Mouse (Mus musculus) CH12.LX (cell line): ENCODE data around the gene BC017158. TPM values are rescaled to one million over a fixed set of nuclear protein-coding genes. Genes with fewer than 3 reads are reported as not detected.
A peak's percentile ranks its signal among the peaks of the same experiment; 100 is the strongest.

Experiments
- DNase-seq: peaks from one replicate; pipeline ENCODE4 v3.0.0-alpha.2; 2013; ENCODE audit errors: extremely low read depth
- H3K27ac ChIP-seq: 2 replicates; pipeline ENCODE4 v1.5.1; 2012; ENCODE audit warnings: low read depth, mild to moderate bottlenecking, control low read depth, moderate library complexity; ENCODE audit not compliant: insufficient read depth
- H3K27me3 ChIP-seq: replicated peaks from 2 replicates; pipeline ENCODE3; 2012; ENCODE audit warnings: inconsistent platforms
- H3K36me3 ChIP-seq, 2 experiments: replicated peaks in 1 of 2; 2 replicates each; pipeline versions ENCODE3 to v1.6.1; 2012; ENCODE audit warnings: inconsistent platforms in 1 of 2, low read length in 1 of 2, mild to moderate bottlenecking in 1 of 2, mixed read lengths in 1 of 2, moderate library complexity in 1 of 2; ENCODE audit not compliant: control insufficient read depth in 1 of 2, insufficient read depth in 1 of 2
- H3K4me1 ChIP-seq, 2 experiments: 2 replicates each; pipeline ENCODE4 v1.6.1; 2012; ENCODE audit warnings: inconsistent platforms in 1 of 2, moderate library complexity in 1 of 2; ENCODE audit not compliant: insufficient read depth in 2 of 2, control insufficient read depth in 1 of 2
- H3K4me2 ChIP-seq: 2 replicates; pipeline ENCODE4 v1.6.1; 2012; ENCODE audit warnings: low read depth, mild to moderate bottlenecking, control low read depth; ENCODE audit not compliant: poor library complexity, insufficient read depth, severe bottlenecking
- H3K4me3 ChIP-seq, 3 experiments: fragments of 150-350 bp in 1 of 3; sonication (generic) in 1 of 3; replicated peaks in 1 of 3; 2 replicates each; pipeline versions ENCODE3 to v1.5.1; 2011 to 2012; ENCODE audit warnings: low read depth in 2 of 3, low read length in 2 of 3, mild to moderate bottlenecking in 2 of 3, moderate library complexity in 2 of 3, control low read depth in 1 of 3, improper control_type of control experiment in 1 of 3, inconsistent platforms in 1 of 3, mixed read lengths in 1 of 3; ENCODE audit not compliant: poor library complexity in 1 of 3
- H3K79me2 ChIP-seq: replicated peaks from 2 replicates; pipeline ENCODE4 v1.6.1; 2012; ENCODE audit warnings: mild to moderate bottlenecking, moderate library complexity; ENCODE audit not compliant: control insufficient read depth, poor library complexity, insufficient read depth, severe bottlenecking; ENCODE audit errors: extremely low read depth
- H3K9ac ChIP-seq: 2 replicates; pipeline ENCODE4 v1.6.1; 2012; ENCODE audit warnings: low read depth, mild to moderate bottlenecking, control low read depth, moderate library complexity; ENCODE audit not compliant: insufficient read depth
- H3K9me3 ChIP-seq: replicated peaks from 2 replicates; pipeline ENCODE3; 2012; ENCODE audit warnings: low read length, inconsistent platforms, mixed read lengths
- BHLHE40 ChIP-seq: IDR thresholded peaks from 2 replicates; pipeline ENCODE4 v1.6.1; 2011; ENCODE audit warnings: mild to moderate bottlenecking, low read depth, low read length, improper control_type of control experiment
- CHD1 ChIP-seq: IDR thresholded peaks from 2 replicates; pipeline ENCODE4 v1.6.1; 2012; ENCODE audit warnings: low read depth, low read length, improper control_type of control experiment, inconsistent platforms
- CTCF ChIP-seq, 2 experiments: IDR thresholded peaks in 1 of 2; conservative IDR thresholded peaks in 1 of 2; 2 replicates each; pipeline ENCODE4 v1.5.1; 2011 to 2012; ENCODE audit warnings: low read depth in 2 of 2, low read length in 2 of 2, improper control_type of control experiment in 1 of 2, inconsistent platforms in 1 of 2, mild to moderate bottlenecking in 1 of 2, moderate library complexity in 1 of 2
- ELF1 ChIP-seq: IDR thresholded peaks from 2 replicates; pipeline ENCODE4 v1.6.1; 2014; ENCODE audit warnings: low read depth, mild to moderate bottlenecking, inconsistent platforms, low read length, improper control_type of control experiment
- EP300 ChIP-seq: IDR thresholded peaks from 2 replicates; pipeline ENCODE4 v1.6.1; 2011; ENCODE audit warnings: low read length, improper control_type of control experiment
- GABPA ChIP-seq: IDR thresholded peaks from 2 replicates; pipeline ENCODE4 v1.6.1; 2012; ENCODE audit warnings: low read depth, low read length, improper control_type of control experiment, inconsistent platforms; ENCODE audit not compliant: insufficient replicate concordance
- IRF4 ChIP-seq: IDR thresholded peaks from 2 replicates; pipeline ENCODE4 v1.6.1; 2014; ENCODE audit warnings: low read depth, mild to moderate bottlenecking, inconsistent platforms, low read length, improper control_type of control experiment
- JUN ChIP-seq: IDR thresholded peaks from 2 replicates; pipeline ENCODE4 v1.6.1; 2011; ENCODE audit warnings: low read depth, mild to moderate bottlenecking, low read length, improper control_type of control experiment, moderate library complexity; ENCODE audit not compliant: insufficient read depth
- JUND ChIP-seq: conservative IDR thresholded peaks from 2 replicates; pipeline ENCODE4 v1.6.1; 2011; ENCODE audit warnings: low read depth, low read length, improper control_type of control experiment
- KAT2A ChIP-seq: IDR thresholded peaks from 2 replicates; pipeline ENCODE4 v1.6.1; 2012; ENCODE audit warnings: low read length, improper control_type of control experiment, inconsistent platforms; ENCODE audit not compliant: insufficient replicate concordance
- MAFK ChIP-seq: IDR thresholded peaks from 2 replicates; pipeline ENCODE4 v1.6.1; 2011; ENCODE audit warnings: low read length, improper control_type of control experiment; ENCODE audit not compliant: insufficient replicate concordance
- MAX ChIP-seq: IDR thresholded peaks from 2 replicates; pipeline ENCODE4 v1.6.1; 2011; ENCODE audit warnings: low read length, improper control_type of control experiment
- MYC ChIP-seq: IDR thresholded peaks from 2 replicates; pipeline ENCODE4 v1.6.1; 2011; ENCODE audit warnings: low read depth, mild to moderate bottlenecking, improper control_type of control experiment, low read length
- NELFE ChIP-seq: IDR thresholded peaks from 2 replicates; pipeline ENCODE4 v1.6.1; 2011; ENCODE audit warnings: low read depth, low read length, improper control_type of control experiment
- PAX5 ChIP-seq: IDR thresholded peaks from 2 replicates; pipeline ENCODE4 v1.6.1; 2012; ENCODE audit warnings: low read length, inconsistent platforms, mixed read lengths
- POLR2A ChIP-seq: IDR thresholded peaks from 2 replicates; pipeline ENCODE4 v1.6.1; 2011; ENCODE audit warnings: low read depth, mild to moderate bottlenecking, improper control_type of control experiment, low read length
- RAD21 ChIP-seq: IDR thresholded peaks from 2 replicates; pipeline ENCODE4 v1.6.1; 2011; ENCODE audit warnings: low read depth, mild to moderate bottlenecking, low read length, improper control_type of control experiment, moderate library complexity
- SMC3 ChIP-seq: IDR thresholded peaks from 2 replicates; pipeline ENCODE4 v1.6.1; 2011; ENCODE audit warnings: low read depth, low read length, improper control_type of control experiment
- TCF12 ChIP-seq: IDR thresholded peaks from 2 replicates; pipeline ENCODE4 v1.6.1; 2014; ENCODE audit warnings: low read depth, mild to moderate bottlenecking, inconsistent platforms, low read length, improper control_type of control experiment
- USF2 ChIP-seq: conservative IDR thresholded peaks from 2 replicates; pipeline ENCODE4 v1.6.1; 2011; ENCODE audit warnings: low read depth, low read length, improper control_type of control experiment
- ZC3H11A ChIP-seq: IDR thresholded peaks from 2 replicates; pipeline ENCODE4 v1.6.1; 2012; ENCODE audit warnings: low read depth, mild to moderate bottlenecking, inconsistent platforms, low read length, improper control_type of control experiment
- ZKSCAN1 ChIP-seq: IDR thresholded peaks from 2 replicates; pipeline ENCODE4 v1.6.1; 2012; ENCODE audit warnings: low read depth, inconsistent platforms, low read length, improper control_type of control experiment, borderline replicate concordance
- ZMIZ1 ChIP-seq: IDR thresholded peaks from 2 replicates; pipeline ENCODE4 v1.6.1; 2012; ENCODE audit warnings: low read depth, mild to moderate bottlenecking, inconsistent platforms, low read length, improper control_type of control experiment
- ZNF384 ChIP-seq: IDR thresholded peaks from 2 replicates; pipeline ENCODE4 v1.6.1; 2012; ENCODE audit warnings: low read depth, low read length, improper control_type of control experiment, inconsistent platforms
- dilution Hi-C: fragments of 300-500 bp; cut with MboI; formaldehyde crosslinking; loops from 2 replicates; pipeline ENCODE4 v1.14.3; 2020; ENCODE audit warnings: low sequenced_read_pairs; ENCODE audit not compliant: extremely low pct_unique_long_range_greater_than_20kb, extremely low pct_ligation_motif_present
- in situ Hi-C: fragments of 300-500 bp; cut with MboI; formaldehyde crosslinking; loops from 3 replicates; pipeline ENCODE4 v1.14.3; 2019; ENCODE audit warnings: low sequenced_read_pairs, low pct_ligation_motif_present, low pct_unique_long_range_greater_than_20kb, mixed read lengths
- polyA plus RNA-seq: library from polyadenylated mRNA; unstranded; fragments of >175 nt; gene quantifications from 2 replicates; pipeline ENCODE4 v1.2.1, GENCODE M21; 2012; ENCODE audit warnings: low read depth; ENCODE audit not compliant: insufficient read length
- total RNA-seq, 2 experiments: library from RNA; depleted of rRNA; stranded (reverse); fragments of 300-350 nt in 1 of 2; fragments of >200 nt in 1 of 2; gene quantifications; 2 replicates each; pipeline ENCODE4 v1.2.3; 2012 to 2014

The BC017158 gene
- total and polyA plus RNA-seq, 3 experiments, result 4.9 to 14.5 (median 8.1) TPM

DNA sequence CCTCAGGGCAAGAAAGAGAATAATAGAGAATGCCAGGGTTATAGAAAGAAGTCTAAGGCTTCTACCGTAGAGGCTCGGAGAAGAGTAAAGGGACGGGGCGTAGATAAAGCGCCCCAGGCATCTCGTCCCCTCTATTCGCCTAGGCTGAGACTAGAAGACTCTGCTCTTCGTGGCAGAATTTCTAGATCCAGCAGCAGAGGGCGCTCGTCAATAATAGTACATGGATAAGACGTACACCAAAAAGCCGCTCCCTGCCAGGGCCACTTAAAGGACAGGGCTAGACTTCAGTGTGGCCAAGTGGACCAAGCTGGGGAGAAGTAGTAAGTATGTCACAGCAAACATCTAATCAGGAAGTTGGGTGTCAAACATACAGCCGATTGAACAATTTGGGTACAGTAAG, 50.5 kb downstream of the BC017158 start:
- Histone ChIP-seq H3K9me3 (no peaks in the 10 kb centered on the region), H3K4me2 (no peak overlapping the region), H3K9ac (no peak overlapping the region), H3K27ac (no peak overlapping the region), H3K4me1 (no peaks in the 10 kb centered on the region), H3K36me3 (peaks cover 23 to 42% of the 10 kb centered on the region in 2 experiments), H3K4me3 (no peak overlapping the region), H3K79me2 (no peaks in the 10 kb centered on the region), H3K27me3 (no peaks in the 10 kb centered on the region)
- in situ Hi-C loops (no loop called here), dilution Hi-C loops (no loop called here)
- no peak for TF ChIP-seq ZNF384
- TF ChIP-seq EP300, result no peak
- TF ChIP-seq IRF4, result no peak
- TF ChIP-seq BHLHE40, result no peak
- peak; percentile 67 for TF ChIP-seq SMC3
- TF ChIP-seq RAD21, result peak; percentile 66
- TF ChIP-seq NELFE, result no peak
- TF ChIP-seq JUND, result no peak
- TF ChIP-seq ZC3H11A, result peak; percentile 10; the same call in 1 of the 2 replicates
- no peak for TF ChIP-seq CHD1
- no peak for TF ChIP-seq GABPA
- TF ChIP-seq JUN, result no peak
- no peak for TF ChIP-seq ZKSCAN1
- peak; percentile 13 to 70; a peak in 2 of 4 replicates for TF ChIP-seq CTCF (conservative IDR thresholded peaks at IDR 0.05 in 1 of 2, IDR thresholded peaks at IDR 0.05 in 1 of 2; ENCODE audit: low read depth in 2 of 2, low read length in 2 of 2)
- no peak for TF ChIP-seq POLR2A
- peak; percentile 45 for DNase-seq

DNA sequence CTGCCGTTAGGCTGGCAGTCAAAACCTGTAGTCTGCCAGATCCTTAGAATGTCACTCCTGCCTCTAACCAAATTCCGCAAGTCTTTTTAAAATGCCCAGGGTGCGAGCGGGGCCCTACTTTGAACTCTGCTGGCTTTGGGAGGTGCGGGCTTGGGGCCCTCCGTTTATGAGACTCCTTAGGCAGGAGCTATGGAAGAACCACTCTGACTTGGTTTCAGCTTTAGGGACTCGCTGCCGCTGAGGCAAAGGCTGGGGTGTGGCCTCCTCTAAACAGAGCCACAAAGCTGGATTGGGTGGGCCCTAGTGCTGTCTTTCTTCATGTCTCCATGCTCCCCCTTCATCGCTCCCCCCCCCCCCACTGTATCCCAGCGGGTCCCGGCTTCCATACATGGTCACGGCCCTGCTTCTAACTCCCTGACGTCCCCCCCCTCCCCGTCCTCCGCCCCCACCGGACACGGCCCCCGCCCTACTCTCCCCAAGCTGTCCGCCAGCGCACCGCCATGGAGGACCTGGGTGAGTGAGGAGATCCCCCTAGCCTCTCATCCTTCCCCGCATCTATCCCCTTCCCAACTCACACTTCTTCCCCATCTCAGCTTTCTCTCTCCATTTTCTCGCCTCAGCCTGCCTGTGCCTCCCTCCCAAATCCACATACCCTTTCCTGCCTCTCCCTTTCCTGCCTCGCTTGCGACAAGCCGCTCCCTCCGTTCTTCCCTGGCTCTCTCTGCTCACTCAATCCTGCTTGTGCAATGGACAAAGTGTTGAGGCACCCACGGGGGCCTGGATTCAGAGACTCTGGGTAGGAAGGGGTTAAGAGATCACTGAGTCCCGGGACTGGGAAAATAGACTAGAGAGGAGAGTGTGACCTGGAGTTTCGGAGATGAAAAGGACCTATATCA, 51.2 kb downstream of the BC017158 start, which contains the start of gene Tgfb1i1:
Gene Tgfb1i1, plus strand, starts transcription at position 317 of the 896 bp plus-strand sequence.
- DNase-seq, result no peak
- H3K4me1 ChIP-seq, result no peaks in the 10 kb centered on the region
- H3K79me2 ChIP-seq, result no peaks in the 10 kb centered on the region
- TF ChIP-seq MAX, result no peak
- TF ChIP-seq ZKSCAN1, result no peak
- TF ChIP-seq MAFK, result no peak
- no peak for TF ChIP-seq RAD21
- no peak for TF ChIP-seq KAT2A
- TF ChIP-seq MYC, result no peak
- no peak for TF ChIP-seq CHD1
- no peak for TF ChIP-seq PAX5
- no peak for TF ChIP-seq BHLHE40
- TF ChIP-seq ZMIZ1, result no peak
- TF ChIP-seq TCF12, result no peak
- TF ChIP-seq IRF4, result no peak
- no peak for TF ChIP-seq EP300
- no peak for TF ChIP-seq ELF1
- no peak for TF ChIP-seq USF2
- dilution Hi-C loops, result no loop called here
- no peak within 1 kb of the TSS for H3K4me2 ChIP-seq
- H3K36me3 ChIP-seq, result peaks cover 30 to 46% of the 10 kb centered on the region in 2 experiments
- in situ Hi-C loops, result no loop called here
- no peaks in the 10 kb centered on the region for H3K27me3 ChIP-seq
- H3K27ac ChIP-seq, result no peak within 1 kb of the TSS
- no peak within 1 kb of the TSS for H3K4me3 ChIP-seq
- no peak within 1 kb of the TSS for H3K9ac ChIP-seq
- H3K9me3 ChIP-seq, result no peaks in the 10 kb centered on the region
